Mouse (Mus musculus): ENCODE results near the gene Msrb1. TPM values are rescaled to one million over a fixed set of nuclear protein-coding genes. Genes with fewer than 3 reads are reported as not detected.
A peak's percentile ranks its signal among the peaks of the same experiment; 100 is the strongest.

Msrb1 gene
- total RNA-seq, 2 experiments from 2014 or later: 62.0 to 74.6 TPM

- no peak for DNase-seq (ENCODE audit: low spot score in 2 of 2)
Measured at GRCm38 (mm10) chr17:24742307-24742706, 5.9 kb downstream of the Msrb1 start.

- no peak for DNase-seq (ENCODE audit: low spot score in 2 of 2)
Measured at GRCm38 (mm10) chr17:24743896-24744295, 7.5 kb downstream of the Msrb1 start.

GRCm38 (mm10) chr17:24744381-24744780 lies 7.9 kb downstream of the Msrb1 start:
- no peak for DNase-seq (ENCODE audit: low spot score in 2 of 2)

GRCm38 (mm10) chr17:24745526-24746497 lies 9.4 kb downstream of the Msrb1 start:
- peak; percentile 57 to 71 for DNase-seq (ENCODE audit: low spot score in 2 of 2)

GRCm38 (mm10) chr17:24746986-24747385 lies 10.5 kb downstream of the Msrb1 start:
- DNase-seq (ENCODE audit: low spot score in 2 of 2): no peak

GRCm38 (mm10) chr17:24751528-24751927 lies 15.1 kb downstream of the Msrb1 start:
- DNase-seq (ENCODE audit: low spot score in 2 of 2): no peak

GRCm38 (mm10) chr17:24752415-24753394 lies 16.3 kb downstream of the Msrb1 start, which contains the start of gene Hs3st6:
Gene Hs3st6, plus strand, starts transcription at chr17:24752988.
- DNase-seq (ENCODE audit: low spot score in 2 of 2): no peak

GRCm38 (mm10) chr17:24757394-24757793 lies 21.0 kb downstream of the Msrb1 start:
- no peak for DNase-seq (ENCODE audit: low spot score in 2 of 2)

- no peak for DNase-seq (ENCODE audit: low spot score in 2 of 2)
Measured at GRCm38 (mm10) chr17:24761121-24761520, 24.7 kb downstream of the Msrb1 start.

- no peak for DNase-seq (ENCODE audit: low spot score in 2 of 2)
Measured at GRCm38 (mm10) chr17:24765016-24765905, 28.8 kb downstream of the Msrb1 start.

- no peak for DNase-seq (ENCODE audit: low spot score in 2 of 2)
Measured at GRCm38 (mm10) chr17:24766266-24766875, 29.9 kb downstream of the Msrb1 start.

- no peak for DNase-seq (ENCODE audit: low spot score in 2 of 2)
Measured at GRCm38 (mm10) chr17:24769146-24769545, 32.7 kb downstream of the Msrb1 start.

GRCm38 (mm10) chr17:24773241-24773640 lies 36.8 kb downstream of the Msrb1 start:
- DNase-seq (ENCODE audit: low spot score in 2 of 2): no peak

- no peak for DNase-seq (ENCODE audit: low spot score in 2 of 2)
Measured at GRCm38 (mm10) chr17:24775173-24775572, 38.7 kb downstream of the Msrb1 start.

GRCm38 (mm10) chr17:24777073-24777472 lies 40.6 kb downstream of the Msrb1 start:
- no peak for DNase-seq (ENCODE audit: low spot score in 2 of 2)

- DNase-seq (ENCODE audit: low spot score in 2 of 2): no peak
Measured at GRCm38 (mm10) chr17:24780821-24781220, 44.4 kb downstream of the Msrb1 start.

GRCm38 (mm10) chr17:24792190-24792589 lies 55.7 kb downstream of the Msrb1 start:
- no peak for DNase-seq (ENCODE audit: low spot score in 2 of 2)
